Mouse (Mus musculus) right cerebral cortex, postnatal 4 days (tissue): Measurements from ENCODE around the gene Cyb561d2.
A peak's percentile ranks its signal among the peaks of the same experiment; 100 is the strongest.
"Not testable (repeated sequence)": the region's sequence is repeated elsewhere in the genome, so short reads cannot be mapped to it uniquely, and the experiment has no call there.

ENCODE experiments used
- DNase-seq: peaks from one replicate; pipeline ENCODE4 v3.0.0-alpha.2; 2022

Gene Cyb561d2

DNA sequence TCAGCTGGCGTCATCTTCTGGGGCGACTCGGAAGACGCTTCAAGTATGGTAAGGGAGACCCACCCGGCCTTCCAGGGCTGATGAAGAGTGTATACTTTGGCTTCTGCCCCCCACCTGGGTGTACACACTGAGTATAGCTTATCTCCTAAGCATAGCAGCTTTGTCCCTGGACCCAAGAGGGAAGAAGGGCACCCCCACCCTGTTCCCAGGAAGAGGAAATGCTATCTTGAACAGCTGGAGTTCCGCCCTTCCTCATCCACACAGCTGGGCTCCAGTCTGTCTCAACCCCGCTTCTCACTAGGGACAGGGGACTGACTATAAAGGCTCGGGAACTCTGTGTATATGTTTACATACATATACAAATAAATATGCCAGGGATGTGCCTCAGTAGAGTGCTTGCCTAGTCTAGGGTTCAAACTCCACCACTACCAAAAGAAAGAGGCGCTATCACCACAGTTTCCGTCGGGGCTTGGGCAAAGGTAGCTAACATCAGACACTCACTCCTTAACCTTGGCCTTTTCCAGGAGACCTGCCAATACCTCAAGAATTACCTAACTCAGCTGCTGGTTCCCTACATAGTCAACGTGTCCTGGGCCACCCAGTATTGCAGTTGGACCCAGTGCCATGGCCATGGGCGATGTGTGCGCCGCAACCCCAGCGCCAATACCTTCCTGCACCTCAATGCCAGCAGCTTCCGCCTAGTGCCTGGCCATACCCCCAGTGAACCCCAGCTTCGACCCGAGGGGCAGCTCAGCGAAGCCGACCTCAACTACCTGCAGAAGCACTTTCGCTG lies 29.7 kb upstream of the Cyb561d2 start:
- no peak for DNase-seq

DNA sequence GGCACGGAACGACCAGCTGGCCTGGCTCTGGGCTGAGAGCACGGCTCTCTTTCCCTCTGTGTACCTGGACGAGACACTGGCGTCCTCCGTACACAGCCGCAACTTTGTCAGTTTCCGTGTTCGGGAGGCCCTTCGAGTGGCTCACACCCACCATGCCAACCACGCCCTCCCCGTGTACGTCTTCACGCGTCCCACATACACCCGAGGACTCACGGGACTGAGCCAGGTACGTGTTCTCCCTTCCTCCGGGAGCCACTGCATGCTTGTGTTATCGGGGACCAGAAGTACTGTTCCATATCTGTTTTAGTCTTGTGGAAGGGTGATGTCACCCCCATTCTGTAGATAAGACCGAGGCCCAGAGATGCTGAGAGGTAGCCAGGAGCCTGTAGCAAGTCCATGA lies 28.9 kb upstream of the Cyb561d2 start:
- DNase-seq, result no peak

DNA sequence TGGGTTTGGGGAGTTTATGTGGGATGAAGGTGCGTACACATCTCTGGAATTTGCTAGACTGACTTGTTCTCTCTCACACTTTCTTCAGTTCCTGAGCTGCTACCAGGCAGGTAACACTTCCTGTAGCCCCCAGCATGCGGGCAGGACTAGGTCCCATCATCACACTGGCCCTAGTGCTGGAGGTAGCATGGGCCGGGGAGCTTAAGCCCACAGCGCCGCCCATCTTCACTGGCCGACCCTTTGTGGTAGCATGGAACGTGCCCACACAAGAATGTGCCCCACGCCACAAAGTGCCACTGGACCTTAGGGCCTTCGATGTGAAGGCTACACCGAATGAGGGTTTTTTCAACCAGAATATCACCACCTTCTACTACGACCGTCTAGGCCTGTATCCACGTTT lies 28.0 kb upstream of the Cyb561d2 start:
- no peak for DNase-seq

DNA sequence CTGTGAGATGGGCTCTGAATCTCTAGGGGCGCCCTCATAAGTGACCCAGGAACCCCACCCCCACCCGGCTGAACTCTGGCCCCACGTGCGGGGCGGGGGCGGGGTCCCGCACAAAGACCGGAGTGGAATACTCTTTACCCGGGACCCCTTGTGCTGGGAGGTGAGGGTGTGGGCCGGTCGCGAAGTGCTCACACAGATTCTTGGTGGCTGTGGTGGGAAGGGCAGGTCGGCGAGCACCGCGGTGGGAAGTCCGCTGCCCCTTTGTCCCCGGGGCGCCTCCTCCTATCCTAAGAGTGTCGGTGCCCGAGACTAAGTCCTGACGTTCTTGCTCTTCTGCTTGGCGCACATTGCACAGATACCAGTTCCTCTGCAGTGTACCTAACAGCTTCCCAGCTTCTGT lies 27.3 kb upstream of the Cyb561d2 start:
- no peak for DNase-seq

DNA sequence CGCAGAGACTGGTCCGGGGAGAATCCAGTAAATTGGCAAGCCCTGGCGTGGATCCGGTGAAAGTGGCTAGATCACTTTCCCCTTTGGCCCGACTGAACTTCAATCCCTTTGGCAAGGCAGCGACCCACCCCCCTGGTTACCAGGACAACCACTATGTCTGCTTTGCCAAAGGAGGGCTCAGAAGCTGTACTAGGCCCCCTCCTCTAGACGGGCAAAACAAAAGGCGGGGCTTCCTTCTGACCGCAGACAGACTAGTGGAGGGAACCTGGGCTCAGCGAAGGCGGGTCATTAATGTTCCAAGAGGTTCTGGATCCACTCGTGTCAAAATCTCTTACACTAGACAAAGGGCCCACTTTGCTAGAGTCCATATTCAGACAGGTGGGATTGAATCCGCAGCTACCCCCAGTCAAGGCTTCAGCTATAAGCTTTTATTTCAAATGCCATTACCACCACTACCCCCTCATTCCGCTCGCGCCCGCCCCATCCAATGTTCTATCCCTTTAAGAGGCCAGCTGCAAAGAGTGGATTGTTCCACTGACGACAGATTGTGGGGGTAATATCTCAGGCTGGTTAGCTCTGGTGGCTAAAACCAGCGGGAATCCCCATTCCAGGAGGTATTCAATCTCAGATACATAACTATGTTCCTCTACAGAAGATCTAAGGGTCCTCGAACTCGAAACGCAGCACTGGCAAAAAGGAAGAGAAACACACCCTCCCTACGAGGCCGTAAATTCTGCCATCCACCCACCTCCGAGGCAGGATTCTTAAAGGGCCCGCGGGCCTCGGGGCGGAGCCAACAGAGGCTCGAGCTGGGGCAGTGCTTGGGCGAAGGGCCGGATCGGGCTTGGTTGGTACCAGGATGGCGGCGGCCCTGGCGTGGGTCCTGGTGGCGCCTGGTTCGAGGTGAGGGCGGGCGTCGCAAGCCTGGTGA lies 26.6 kb upstream of the Cyb561d2 start:
- DNase-seq, result peak; percentile 78

DNA sequence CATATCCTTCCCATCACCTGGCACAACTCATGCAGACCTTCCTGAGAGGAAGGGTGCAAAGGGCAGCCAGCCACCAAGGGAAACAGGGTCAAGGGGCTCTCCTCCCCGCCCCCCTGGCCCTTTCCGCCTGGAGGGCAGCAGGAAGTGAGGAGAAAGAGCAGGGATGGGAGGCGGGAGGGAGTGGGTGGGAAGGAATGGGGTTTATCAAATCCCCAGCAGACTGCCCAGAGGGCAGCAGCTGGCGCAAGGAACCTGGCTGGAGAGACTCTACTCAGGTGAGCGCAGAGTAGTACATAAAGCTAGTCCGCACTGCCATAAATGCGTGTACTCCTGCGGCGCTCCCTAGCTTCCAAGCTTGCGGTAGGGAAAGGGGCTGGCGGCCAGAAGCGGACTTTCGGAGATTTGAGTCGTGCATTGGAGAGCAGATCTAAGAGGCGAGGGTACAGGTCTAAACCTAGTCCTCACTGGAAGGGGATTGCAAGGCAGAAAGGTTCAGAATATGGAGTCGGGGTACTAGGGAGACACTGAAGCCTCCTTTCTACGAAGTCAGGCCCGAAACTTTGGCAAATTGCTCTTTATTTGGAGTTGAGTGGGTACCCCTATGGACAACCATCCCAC lies 25.8 kb upstream of the Cyb561d2 start, which contains the start of gene Hyal2:
Hyal2 (plus strand) TSS at position 244 of the 618 bp plus-strand sequence.
- no peak for DNase-seq

DNA sequence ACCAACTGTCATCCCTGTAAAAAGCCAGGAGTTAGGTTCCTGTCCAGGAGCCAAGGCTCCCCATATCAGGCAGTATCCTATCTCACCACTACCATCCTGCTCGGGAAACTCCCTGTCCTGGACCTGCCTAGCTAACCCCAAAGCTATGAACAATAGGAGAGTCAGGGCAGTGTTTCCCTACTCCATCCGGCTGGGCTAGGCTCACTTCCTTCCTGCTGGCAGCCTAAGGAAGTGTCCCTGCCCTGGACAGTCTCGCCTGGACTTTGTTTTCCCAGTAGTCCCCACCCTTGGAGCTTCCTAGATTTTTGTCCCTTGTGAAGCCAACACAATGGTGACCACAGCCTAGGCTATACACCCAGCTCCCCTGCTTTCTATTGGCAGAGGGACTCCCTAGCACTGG lies 24.9 kb upstream of the Cyb561d2 start:
- no peak for DNase-seq

DNA sequence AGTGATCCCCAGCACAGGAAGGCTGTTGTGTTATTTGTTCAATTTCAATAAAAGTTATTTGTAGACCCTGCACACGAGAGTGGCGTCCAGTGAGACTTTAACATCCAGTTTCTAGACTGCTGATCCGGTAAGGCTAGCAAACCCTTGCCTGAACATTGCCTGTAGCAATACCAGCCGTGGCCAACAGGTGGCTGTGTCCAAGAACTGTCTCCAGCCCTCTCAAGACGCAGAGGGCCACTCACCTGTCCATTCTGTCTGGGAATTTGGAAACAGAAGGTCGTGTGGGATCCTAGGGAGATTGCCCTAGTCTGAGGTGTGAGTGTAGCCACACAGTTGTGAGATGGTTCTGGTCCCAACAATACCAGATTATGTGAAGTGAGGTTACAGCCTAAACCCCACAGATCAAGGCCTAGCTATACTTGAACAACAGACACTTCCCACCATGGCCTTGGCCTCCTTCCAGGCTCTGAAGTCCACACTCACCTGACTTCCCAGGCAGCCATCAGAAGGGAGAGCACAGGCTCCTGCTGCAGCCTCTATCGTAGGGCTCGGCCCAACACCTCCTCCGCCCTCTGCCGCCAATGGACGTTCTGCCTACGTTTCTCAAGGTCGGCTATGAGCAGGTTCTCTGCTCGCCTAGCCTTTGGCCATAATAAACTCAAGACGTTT lies 24.2 kb upstream of the Cyb561d2 start:
- peak; percentile 83 for DNase-seq

DNA sequence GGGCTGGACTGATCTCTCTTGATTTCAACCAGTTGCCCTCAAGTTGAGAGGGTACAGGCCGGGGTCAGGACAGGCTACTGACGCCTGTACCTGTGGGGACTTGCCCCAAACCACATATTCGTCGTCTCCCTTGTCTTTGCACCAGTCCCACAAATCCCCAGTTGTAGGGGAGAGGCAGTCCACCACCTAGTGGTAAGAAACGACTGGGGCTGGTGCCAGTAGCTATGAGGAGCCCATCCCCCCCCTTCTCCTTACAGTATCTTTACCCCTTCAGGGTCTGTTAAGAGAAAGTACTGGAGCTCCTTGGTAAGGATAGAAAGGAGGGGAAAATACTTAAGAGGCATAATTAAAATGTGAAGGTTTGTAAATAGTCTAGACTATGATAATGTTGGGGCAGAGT lies 23.6 kb upstream of the Cyb561d2 start:
- DNase-seq, result not testable (repeated sequence)

DNA sequence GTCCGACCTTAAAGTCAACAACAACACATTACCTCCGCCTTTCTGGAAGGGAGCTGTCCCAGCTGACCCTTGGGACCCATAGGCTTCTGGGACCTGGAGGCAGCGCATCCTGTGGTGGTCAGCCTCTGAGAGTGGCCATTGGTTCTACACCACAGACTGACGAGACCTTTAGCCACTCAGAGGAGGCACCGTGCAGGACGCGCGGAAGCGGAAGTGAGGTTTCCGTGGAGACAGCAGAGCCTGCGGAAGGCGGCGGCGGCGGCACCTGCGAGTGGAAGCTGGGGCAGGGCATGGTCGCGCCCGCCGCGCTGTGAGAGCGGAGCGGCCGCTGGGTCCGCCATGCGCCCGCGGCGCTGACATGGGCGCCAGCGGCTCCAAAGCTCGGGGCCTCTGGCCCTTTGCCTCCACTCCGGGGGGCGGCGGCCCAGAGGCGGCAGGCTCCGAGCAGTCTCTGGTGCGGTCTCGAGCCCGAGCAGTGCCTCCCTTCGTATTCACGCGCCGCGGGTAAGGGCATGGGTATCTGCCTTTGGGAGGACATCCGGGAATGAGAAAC lies 21.1 kb upstream of the Cyb561d2 start, which contains the start of gene Tusc2:
Tusc2 (plus strand) TSS at position 227 of the 553 bp plus-strand sequence.
- DNase-seq, result peak; percentile 87

DNA sequence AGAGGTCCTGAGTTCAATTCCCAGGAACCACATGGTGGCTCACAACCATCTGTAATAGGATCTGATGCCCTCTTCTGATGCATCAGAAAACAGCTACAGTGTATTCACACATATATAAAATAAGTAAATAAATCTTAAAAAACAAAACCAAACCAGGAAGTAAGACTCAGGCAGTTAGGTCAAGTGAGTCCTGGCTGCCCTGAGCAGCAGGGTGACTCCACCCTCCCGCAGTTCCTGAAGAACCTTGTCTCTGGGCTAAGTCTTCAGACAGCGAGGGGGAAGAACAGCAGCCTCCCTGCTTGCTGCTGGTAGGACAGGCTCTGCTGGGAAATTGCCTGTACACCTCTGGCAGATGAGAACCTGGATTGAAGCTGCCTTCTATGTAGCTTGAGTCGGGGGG lies 14.4 kb upstream of the Cyb561d2 start:
- no peak for DNase-seq

DNA sequence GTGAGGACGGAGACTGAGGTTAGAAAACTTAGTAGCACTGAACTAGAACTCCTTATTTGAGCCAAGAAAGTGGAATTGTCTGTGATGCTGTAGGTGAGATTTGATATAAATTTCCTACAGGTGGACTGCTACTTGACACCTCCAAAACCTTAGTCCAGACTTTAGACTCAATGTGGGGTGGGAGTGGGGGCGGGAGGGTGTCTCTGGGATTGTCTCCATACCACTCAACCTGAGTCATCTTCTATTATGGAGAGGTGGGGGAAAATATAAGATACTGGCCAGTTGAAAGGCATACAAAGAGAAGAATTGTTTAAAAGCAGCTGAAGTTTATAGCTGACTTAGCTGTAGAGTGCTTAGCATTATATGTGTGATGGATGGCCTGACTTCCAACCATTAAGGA lies 13.7 kb upstream of the Cyb561d2 start:
- DNase-seq, result no peak

DNA sequence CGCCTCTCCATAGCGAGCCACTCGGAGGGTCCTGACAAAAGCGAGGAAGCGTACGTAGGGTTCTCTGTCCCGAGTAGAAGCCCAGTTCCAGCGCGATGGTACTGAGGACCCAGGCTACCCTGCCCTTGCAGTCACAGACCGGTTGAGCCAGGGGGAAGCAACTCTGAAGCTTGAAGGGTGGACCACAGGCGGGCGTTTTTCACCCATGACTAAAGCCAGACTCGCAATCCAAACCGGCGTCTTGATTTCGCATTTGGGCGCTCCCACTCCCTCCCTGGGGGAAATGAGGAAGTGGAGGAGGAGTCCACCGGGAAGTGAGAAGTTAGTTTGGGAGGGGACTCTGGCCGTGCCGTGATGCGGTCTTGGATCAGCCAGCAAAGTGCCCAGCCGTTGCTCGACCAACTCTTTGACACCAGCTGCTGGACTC lies 13.1 kb upstream of the Cyb561d2 start:
- DNase-seq, result no peak

DNA sequence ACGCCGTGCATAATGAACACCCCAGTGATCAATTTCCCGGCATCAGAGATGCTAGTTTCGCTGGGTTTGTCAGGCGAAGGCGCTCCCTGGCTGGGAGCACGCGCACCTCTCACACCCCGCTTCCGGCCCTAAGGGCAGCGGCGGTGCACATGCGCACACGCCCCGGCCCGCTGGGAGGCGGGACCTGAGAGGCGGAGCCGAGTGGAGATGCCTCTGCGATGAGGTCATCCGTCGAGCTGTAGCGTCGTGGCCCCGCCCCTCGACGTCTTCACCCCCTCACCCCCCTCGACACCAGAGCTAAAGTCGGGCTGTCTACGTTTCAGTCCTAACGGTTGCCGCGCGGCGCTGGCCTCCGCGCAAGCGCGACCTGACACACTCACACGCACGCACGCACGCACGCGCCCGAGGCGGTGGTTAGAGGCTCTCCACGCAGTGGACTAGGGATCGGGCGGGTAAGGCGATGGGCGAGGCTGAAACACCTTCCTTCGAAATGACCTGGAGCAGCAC lies 12.4 kb upstream of the Cyb561d2 start:
- DNase-seq, result peak; percentile 92

DNA sequence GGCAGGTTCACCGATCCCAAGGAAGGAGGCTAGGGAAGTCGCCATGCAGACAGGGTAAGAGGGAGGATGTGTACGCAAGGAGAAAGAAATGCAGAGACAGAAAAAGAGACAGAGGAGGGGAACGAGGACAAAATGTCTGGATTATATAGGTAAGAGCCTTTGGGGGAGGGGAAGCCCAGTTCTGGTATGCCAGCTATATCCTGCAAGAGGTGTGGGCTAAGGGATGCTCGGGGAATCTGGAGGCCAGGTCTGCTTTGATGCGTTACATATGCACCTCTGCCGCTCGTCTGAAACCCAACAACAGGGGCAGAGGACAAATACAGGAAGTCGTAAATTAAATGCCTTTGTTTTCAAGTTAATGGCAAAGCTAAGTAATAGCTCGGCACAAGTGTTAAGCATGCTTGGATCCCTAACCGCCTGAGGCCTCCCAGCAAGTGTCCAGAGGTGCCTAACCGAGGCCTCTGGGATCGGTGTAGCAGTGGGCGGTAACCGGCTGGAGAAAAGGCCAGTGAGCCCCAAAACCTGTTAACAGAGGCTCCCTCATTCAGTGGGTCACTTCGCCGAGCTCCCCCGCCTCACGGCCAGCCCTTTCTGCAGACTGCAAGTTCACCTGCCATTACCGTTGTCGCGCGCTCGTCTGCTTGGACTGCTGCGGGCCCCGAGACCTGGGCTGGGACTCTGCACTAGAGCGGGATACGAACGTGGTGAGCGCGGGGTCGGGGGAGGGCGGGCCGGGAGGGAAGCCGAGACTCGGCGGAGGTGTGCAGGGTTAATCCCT lies 11.7 kb upstream of the Cyb561d2 start:
- no peak for DNase-seq

DNA sequence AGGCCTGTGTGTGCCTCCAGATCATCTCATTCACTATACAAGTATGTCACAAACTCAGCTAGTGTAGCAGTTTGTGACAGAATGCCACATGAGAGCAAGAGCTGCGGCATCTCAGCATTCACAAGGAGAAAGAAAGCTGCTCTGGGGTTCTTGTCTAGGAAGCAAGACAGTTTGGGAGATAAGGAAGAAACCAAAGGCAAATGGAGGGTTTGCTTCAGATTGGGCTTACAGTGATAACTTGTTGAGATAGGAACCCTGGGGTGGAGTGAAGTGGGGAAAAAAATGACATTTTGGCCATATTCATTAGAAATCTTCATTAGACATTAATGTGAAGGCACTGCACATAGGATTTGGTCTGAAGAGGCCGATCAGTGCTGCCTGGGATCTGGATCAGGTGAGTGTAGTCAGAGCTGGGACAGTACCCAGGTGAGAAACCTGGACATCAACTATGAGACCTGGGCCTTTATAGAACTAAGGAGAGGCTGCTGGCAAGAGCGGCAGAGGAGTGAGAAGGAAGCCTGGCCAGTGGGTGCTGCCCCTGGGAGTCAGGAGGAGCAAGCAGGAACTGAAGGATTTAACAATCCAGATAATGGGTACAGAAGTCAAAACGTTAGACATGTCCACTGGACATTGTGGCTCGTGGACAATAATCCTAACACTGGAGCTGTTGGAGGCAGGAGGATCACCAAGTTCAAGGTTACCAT lies 10.8 kb upstream of the Cyb561d2 start:
- no peak for DNase-seq

DNA sequence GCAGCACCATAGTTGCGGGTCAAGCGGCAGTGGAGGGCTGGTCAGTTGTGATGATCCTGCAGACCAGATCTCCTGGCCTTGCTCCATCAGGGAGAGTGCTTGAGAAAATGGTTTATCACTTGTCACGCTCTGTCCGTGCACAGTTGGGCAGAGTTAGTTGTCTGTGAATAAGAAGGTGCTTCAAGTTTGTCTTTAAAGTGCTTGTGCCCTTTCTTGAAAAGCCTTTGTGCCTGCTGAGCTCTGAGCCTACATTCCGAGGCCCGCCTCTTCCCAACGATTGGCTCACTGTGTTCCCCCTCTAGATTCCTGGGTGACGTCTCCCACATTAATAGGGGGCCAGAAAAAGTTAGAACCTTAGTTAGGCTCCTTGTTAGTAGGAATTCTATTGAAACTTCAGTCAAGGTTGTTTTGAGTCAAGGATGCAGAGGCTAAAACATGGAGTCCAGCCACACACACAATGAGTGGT lies 9.9 kb upstream of the Cyb561d2 start:
- no peak for DNase-seq

DNA sequence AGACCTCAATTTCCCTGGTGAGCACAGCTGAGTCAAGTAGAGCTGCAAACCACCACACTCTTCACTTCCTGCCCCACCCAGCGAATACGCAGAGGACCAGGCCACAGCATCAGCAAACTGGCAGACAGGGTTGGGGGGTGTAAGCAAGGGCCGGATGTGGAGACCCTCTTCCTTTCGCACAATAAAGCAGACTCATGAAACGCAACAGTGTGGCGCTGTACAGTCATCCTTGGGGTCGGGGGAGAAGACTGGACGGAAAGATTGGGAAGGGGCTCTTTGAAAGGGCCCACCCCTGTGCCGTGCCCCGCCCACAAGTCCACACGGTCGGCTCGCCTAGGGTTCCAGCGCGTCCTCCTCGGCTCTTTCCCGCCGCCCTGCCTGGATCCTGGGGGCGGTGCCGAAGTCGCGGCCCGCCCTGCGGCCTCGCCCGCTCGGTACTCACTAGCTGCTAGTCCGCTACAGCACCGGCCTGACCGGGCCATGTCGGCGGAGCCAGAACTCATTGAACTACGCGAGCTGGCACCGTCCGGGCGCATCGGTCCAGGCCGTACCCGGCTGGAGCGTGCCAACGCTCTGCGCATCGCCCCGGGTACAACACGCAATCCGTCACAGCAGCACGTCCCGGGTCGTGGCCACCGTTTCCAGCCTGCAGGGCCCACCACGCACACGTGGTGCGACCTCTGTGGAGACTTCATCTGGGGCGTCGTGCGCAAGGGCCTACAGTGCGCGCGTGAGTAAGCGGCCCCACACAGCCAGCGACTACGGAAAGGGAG lies 9.3 kb upstream of the Cyb561d2 start, which contains the start of gene Rassf1:
Rassf1 (plus strand) TSS at position 439 of the 773 bp plus-strand sequence.
- DNase-seq, result no peak

DNA sequence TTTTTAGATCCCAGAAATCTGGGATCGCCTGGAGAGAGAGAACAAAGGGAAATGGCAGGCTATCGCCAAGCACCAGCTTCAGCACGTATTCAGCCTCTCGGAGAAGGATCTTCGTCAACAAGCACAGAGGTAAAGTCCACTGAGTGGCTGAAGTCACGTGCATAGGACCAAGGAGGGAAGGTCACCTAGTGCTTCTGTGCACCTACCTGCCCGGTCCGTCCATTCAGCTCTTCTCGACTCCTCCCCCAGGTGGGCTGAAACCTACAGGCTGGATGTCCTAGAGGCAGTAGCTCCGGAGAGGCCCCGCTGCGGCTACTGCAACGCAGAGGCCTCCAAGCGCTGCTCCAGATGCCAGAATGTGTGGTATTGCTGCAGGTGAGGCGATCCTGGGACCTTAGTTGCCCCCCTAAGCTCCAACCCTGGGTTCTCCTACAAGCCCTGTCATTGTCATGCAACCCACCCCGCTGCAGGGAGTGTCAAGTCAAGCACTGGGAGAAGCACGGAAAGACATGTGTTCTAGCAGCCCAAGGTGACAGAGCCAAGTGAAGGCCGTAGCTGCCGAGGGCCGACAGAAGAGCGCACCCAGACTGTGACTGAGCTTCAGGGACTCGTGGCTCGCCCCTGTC lies 8.6 kb upstream of the Cyb561d2 start:
- DNase-seq, result no peak
